Mouse (Mus musculus): ENCODE results near the gene Hhex. TPM values are rescaled to one million over a fixed set of nuclear protein-coding genes. Genes with fewer than 3 reads are reported as not detected.

Gene Hhex
- 5.1 and 8.3 TPM in 2 replicates for polyA plus RNA-seq (2012; rRNA removed)

GRCm38 (mm10) chr19:37434263-37434951 lies at the start of gene Hhex:
TSS of gene Hhex (plus strand) at chr19:37434810.
- Histone ChIP-seq H3K4me1 (replicated peaks; ENCODE audit: control insufficient read depth, insufficient read depth, low read length) (peaks cover 12% of the 10 kb centered on the region; the same call in 1 of the 2 replicates), H3K4me3 (ENCODE audit: control insufficient read depth, insufficient read depth, low read length) (peak within 1 kb of the TSS; percentile 31), H3K27ac (ENCODE audit: control insufficient read depth, insufficient read depth, low read length) (no peak within 1 kb of the TSS), H3K36me3 (ENCODE audit: control insufficient read depth, insufficient read depth, low read length) (no peaks in the 10 kb centered on the region), H3K27me3 (ENCODE audit: control insufficient read depth, insufficient read depth, low read length) (peaks cover 17% of the 10 kb centered on the region)
- WGBS: 1% methylated on average over 78 of the region's 79 CpGs
- TF ChIP-seq POLR2A (IDR thresholded peaks at IDR 0.05; ENCODE audit: control insufficient read depth, extremely low read depth, insufficient read depth, low read length, poor library complexity): no peak
- no peak for TF ChIP-seq CTCF (IDR thresholded peaks at IDR 0.05; ENCODE audit: borderline replicate concordance, control insufficient read depth, extremely low read depth, insufficient read depth, low read length, poor library complexity)
- DNase-seq: peak; percentile 46

- no peak for TF ChIP-seq POLR2A (IDR thresholded peaks at IDR 0.05; ENCODE audit: control insufficient read depth, extremely low read depth, insufficient read depth, low read length, poor library complexity)
- no peak for TF ChIP-seq CTCF (IDR thresholded peaks at IDR 0.05; ENCODE audit: borderline replicate concordance, control insufficient read depth, extremely low read depth, insufficient read depth, low read length, poor library complexity)
These were observed 48.5 kb upstream of the Hhex start for GRCm38 (mm10) chr19:37386126-37386525.

GRCm38 (mm10) chr19:37391869-37392268 lies 42.7 kb upstream of the Hhex start:
- no peak for DNase-seq
- 97% methylated on average over 3 of the region's 3 CpGs for WGBS
- Histone ChIP-seq H3K27me3 (ENCODE audit: control insufficient read depth, insufficient read depth, low read length) (no peaks in the 10 kb centered on the region), H3K27ac (ENCODE audit: control insufficient read depth, insufficient read depth, low read length) (no peak overlapping the region), H3K4me1 (replicated peaks; ENCODE audit: control insufficient read depth, insufficient read depth, low read length) (no peaks in the 10 kb centered on the region), H3K4me3 (ENCODE audit: control insufficient read depth, insufficient read depth, low read length) (no peak overlapping the region), H3K36me3 (ENCODE audit: control insufficient read depth, insufficient read depth, low read length) (peaks cover 47% of the 10 kb centered on the region)
- TF ChIP-seq CTCF (IDR thresholded peaks at IDR 0.05; ENCODE audit: borderline replicate concordance, control insufficient read depth, extremely low read depth, insufficient read depth, low read length, poor library complexity): no peak
- TF ChIP-seq POLR2A (IDR thresholded peaks at IDR 0.05; ENCODE audit: control insufficient read depth, extremely low read depth, insufficient read depth, low read length, poor library complexity): no peak

More at GRCm38 (mm10) chr19:37386126-37386525, 48.5 kb upstream of the Hhex start:
- 97% methylated on average over 3 of the region's 3 CpGs for WGBS
- Histone ChIP-seq H3K36me3 (ENCODE audit: control insufficient read depth, insufficient read depth, low read length) (peaks cover 28% of the 10 kb centered on the region), H3K27ac (ENCODE audit: control insufficient read depth, insufficient read depth, low read length) (no peak overlapping the region), H3K4me3 (ENCODE audit: control insufficient read depth, insufficient read depth, low read length) (no peak overlapping the region), H3K4me1 (replicated peaks; ENCODE audit: control insufficient read depth, insufficient read depth, low read length) (no peaks in the 10 kb centered on the region), H3K27me3 (ENCODE audit: control insufficient read depth, insufficient read depth, low read length) (no peaks in the 10 kb centered on the region)
- no peak for DNase-seq

GRCm38 (mm10) chr19:37396279-37396678 lies 38.3 kb upstream of the Hhex start:
- Histone ChIP-seq H3K4me3 (ENCODE audit: control insufficient read depth, insufficient read depth, low read length) (no peak overlapping the region), H3K4me1 (replicated peaks; ENCODE audit: control insufficient read depth, insufficient read depth, low read length) (no peaks in the 10 kb centered on the region), H3K27ac (ENCODE audit: control insufficient read depth, insufficient read depth, low read length) (no peak overlapping the region), H3K36me3 (ENCODE audit: control insufficient read depth, insufficient read depth, low read length) (peaks cover 63% of the 10 kb centered on the region), H3K27me3 (ENCODE audit: control insufficient read depth, insufficient read depth, low read length) (no peaks in the 10 kb centered on the region)
- no peak for DNase-seq
- TF ChIP-seq POLR2A (IDR thresholded peaks at IDR 0.05; ENCODE audit: control insufficient read depth, extremely low read depth, insufficient read depth, low read length, poor library complexity) (no peak), CTCF (IDR thresholded peaks at IDR 0.05; ENCODE audit: borderline replicate concordance, control insufficient read depth, extremely low read depth, insufficient read depth, low read length, poor library complexity) (no peak)
- 93% methylated on average over 3 of the region's 3 CpGs for WGBS

- Histone ChIP-seq H3K36me3 (ENCODE audit: control insufficient read depth, insufficient read depth, low read length) (peaks cover 79% of the 10 kb centered on the region), H3K27ac (ENCODE audit: control insufficient read depth, insufficient read depth, low read length) (no peak overlapping the region), H3K27me3 (ENCODE audit: control insufficient read depth, insufficient read depth, low read length) (no peaks in the 10 kb centered on the region), H3K4me3 (ENCODE audit: control insufficient read depth, insufficient read depth, low read length) (no peak overlapping the region), H3K4me1 (replicated peaks; ENCODE audit: control insufficient read depth, insufficient read depth, low read length) (no peaks in the 10 kb centered on the region)
- no peak for DNase-seq
- WGBS: 96% methylated on average over 6 of the region's 6 CpGs
- TF ChIP-seq CTCF (IDR thresholded peaks at IDR 0.05; ENCODE audit: borderline replicate concordance, control insufficient read depth, extremely low read depth, insufficient read depth, low read length, poor library complexity) (no peak), POLR2A (IDR thresholded peaks at IDR 0.05; ENCODE audit: control insufficient read depth, extremely low read depth, insufficient read depth, low read length, poor library complexity) (no peak)
These were observed 33.7 kb upstream of the Hhex start for GRCm38 (mm10) chr19:37400936-37401335.

- TF ChIP-seq CTCF (IDR thresholded peaks at IDR 0.05; ENCODE audit: borderline replicate concordance, control insufficient read depth, extremely low read depth, insufficient read depth, low read length, poor library complexity) (no peak), POLR2A (IDR thresholded peaks at IDR 0.05; ENCODE audit: control insufficient read depth, extremely low read depth, insufficient read depth, low read length, poor library complexity) (no peak)
- Histone ChIP-seq H3K4me3 (ENCODE audit: control insufficient read depth, insufficient read depth, low read length) (no peak overlapping the region), H3K27ac (ENCODE audit: control insufficient read depth, insufficient read depth, low read length) (no peak overlapping the region), H3K4me1 (replicated peaks; ENCODE audit: control insufficient read depth, insufficient read depth, low read length) (no peaks in the 10 kb centered on the region), H3K36me3 (ENCODE audit: control insufficient read depth, insufficient read depth, low read length) (peaks cover 65% of the 10 kb centered on the region), H3K27me3 (ENCODE audit: control insufficient read depth, insufficient read depth, low read length) (no peaks in the 10 kb centered on the region)
- 72% methylated on average over 4 of the region's 4 CpGs for WGBS
- DNase-seq: peak; percentile 37
These were observed 16.3 kb upstream of the Hhex start for GRCm38 (mm10) chr19:37418294-37418693.

All from thymus, adult 2 months (tissue).